Mouse (Mus musculus) erythroblast, embryonic 14.5 days (primary cell): Measurements from ENCODE around the gene Zfp628.

Experiments used
- GATA1 ChIP-seq: IDR thresholded peaks from 2 replicates; pipeline ENCODE4 v1.6.1; 2012; ENCODE audit warnings: low read length, inconsistent platforms, mixed read lengths
- TAL1 ChIP-seq: IDR thresholded peaks from 3 replicates; pipeline ENCODE4 v1.6.1; 2012; ENCODE audit warnings: low read length, inconsistent platforms, mixed read lengths

- TF ChIP-seq GATA1 (no peak), TAL1 (no peak)
Observed at GRCm38 (mm10) chr7:4947855-4948254, 32.8 kb downstream of the Zfp628 start.
